Mouse (Mus musculus): ENCODE measurements at regions not wholly inside any gene's neighbourhood (a gene's known extent, or its start where the extent isn't known, plus 50 kb on each side); places are given as distances from the start of the nearest gene placed in this dataset.

- TF ChIP-seq CTCF (IDR thresholded peaks at IDR 0.05) = no peak
- no peak for TF ChIP-seq EP300 (IDR thresholded peaks at IDR 0.05)
Observed at GRCm38 (mm10) chr7:115112282-115112681, 368.8 kb downstream of the Insc start.
